Mouse (Mus musculus): ENCODE data around the gene Cdk14.

DNA sequence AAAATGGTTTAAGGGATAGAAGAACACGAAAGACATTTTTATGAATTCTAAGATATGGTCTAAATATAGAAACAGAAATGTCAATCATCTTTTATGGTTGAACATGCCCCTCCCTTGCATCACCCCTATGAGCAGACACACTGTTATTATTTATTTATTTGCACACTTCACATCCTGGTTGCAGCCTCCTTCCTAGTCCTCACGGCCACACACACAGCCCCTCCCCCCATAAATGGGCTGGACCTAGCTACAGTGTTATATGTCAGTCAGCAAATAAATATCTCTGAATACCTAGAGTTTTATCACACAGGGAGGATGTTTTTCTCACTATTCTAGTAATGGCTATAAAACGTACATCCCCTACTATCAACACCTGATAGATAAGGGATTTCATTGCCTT, 633.3 kb downstream of the Cdk14 start:
- no peak for TF ChIP-seq POLR2A (IDR thresholded peaks at IDR 0.05; ENCODE audit: low read depth, low read length)
- no peak for TF ChIP-seq CTCF (conservative IDR thresholded peaks at IDR 0.05; ENCODE audit: insufficient read depth, insufficient read length, low read depth, low read length)

Data from kidney, adult 2 months (tissue).